Mouse (Mus musculus): ENCODE data around the gene Utf1. TPM values are rescaled to one million over a fixed set of nuclear protein-coding genes. Genes with fewer than 3 reads are reported as not detected.

Gene Utf1
- polyA plus RNA-seq, 1 experiment from 2014 or later = not detected

DNA sequence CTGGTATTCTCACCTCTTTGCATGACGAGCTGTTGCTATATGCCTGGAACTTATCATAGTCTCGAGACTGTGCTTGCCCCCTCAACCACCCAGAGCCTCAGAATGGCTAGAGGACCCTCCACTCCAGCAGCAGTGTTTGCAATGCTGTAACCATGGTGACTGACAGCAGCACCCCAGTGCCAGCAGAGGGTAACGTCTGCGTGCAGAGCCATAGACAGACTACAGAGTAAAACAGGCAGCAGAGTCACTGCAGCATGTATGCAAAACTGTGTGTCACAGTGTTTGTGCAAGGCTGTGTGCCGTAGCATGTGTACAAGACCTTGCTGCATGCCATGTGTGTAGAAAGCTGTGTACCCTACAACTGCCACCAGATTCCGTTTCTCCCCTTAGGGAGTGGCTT lies 34.1 kb upstream of the Utf1 start:
- Histone ChIP-seq H3K9me3 (no peaks in the 10 kb centered on the region), H3K27ac (0 out of 2 replicates have a peak overlapping the region, but pooled peaks have one; percentile 35), H3K27me3 (peaks cover 43% of the 10 kb centered on the region), H3K4me3 (replicated peaks) (no peak overlapping the region), H3K4me1 (replicated peaks) (peaks cover 44% of the 10 kb centered on the region), H3K4me2 (replicated peaks) (no peak overlapping the region), H3K9ac (replicated peaks) (0 out of 2 replicates have a peak overlapping the region, but pooled peaks have one; percentile 14), H3K36me3 (no peaks in the 10 kb centered on the region)
- WGBS = 37% methylated on average over 6 of the region's 6 CpGs
- peak; percentile 59 for ATAC-seq

DNA sequence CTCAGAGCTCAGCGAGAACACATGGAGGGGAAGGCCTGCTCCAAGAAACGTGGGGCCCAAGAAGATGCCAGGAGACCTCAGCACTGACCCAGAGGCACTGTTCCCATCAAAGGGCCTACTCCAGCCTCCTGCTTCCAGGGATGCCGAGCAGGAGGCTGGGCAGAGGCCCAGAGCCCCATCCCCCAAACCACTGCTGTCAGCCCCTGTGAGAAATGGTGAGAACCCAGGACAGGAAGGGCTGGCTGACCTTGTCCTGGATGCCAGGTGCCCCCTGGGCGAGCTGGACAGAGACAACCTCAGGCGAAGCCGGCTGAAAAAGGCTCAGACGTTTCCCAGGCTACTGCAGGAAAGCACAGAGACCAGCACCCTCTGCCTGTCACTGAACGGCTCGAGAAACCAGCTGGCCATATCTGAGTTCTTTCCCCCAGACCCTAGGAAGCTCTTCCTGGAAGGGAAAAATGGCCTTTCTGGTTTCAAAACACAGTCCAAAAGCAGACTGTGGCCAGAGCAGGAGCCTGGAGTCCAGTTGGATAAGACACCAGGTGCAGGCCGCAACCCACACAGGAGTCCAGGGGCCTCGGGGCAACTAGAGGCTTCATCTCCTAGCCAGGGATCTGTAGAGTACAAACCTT lies 33.3 kb upstream of the Utf1 start:
- H3K4me2 ChIP-seq (replicated peaks) = no peak overlapping the region
- H3K9ac ChIP-seq (replicated peaks) = no peak overlapping the region
- ATAC-seq = no peak
- H3K27me3 ChIP-seq = peaks cover 51% of the 10 kb centered on the region
- no peaks in the 10 kb centered on the region for H3K36me3 ChIP-seq
- H3K4me1 ChIP-seq (replicated peaks) = peaks cover 39% of the 10 kb centered on the region
- H3K27ac ChIP-seq = no peak overlapping the region
- H3K4me3 ChIP-seq (replicated peaks) = no peak overlapping the region
- H3K9me3 ChIP-seq = no peaks in the 10 kb centered on the region
- WGBS = 66% methylated on average over 11 of the region's 11 CpGs

DNA sequence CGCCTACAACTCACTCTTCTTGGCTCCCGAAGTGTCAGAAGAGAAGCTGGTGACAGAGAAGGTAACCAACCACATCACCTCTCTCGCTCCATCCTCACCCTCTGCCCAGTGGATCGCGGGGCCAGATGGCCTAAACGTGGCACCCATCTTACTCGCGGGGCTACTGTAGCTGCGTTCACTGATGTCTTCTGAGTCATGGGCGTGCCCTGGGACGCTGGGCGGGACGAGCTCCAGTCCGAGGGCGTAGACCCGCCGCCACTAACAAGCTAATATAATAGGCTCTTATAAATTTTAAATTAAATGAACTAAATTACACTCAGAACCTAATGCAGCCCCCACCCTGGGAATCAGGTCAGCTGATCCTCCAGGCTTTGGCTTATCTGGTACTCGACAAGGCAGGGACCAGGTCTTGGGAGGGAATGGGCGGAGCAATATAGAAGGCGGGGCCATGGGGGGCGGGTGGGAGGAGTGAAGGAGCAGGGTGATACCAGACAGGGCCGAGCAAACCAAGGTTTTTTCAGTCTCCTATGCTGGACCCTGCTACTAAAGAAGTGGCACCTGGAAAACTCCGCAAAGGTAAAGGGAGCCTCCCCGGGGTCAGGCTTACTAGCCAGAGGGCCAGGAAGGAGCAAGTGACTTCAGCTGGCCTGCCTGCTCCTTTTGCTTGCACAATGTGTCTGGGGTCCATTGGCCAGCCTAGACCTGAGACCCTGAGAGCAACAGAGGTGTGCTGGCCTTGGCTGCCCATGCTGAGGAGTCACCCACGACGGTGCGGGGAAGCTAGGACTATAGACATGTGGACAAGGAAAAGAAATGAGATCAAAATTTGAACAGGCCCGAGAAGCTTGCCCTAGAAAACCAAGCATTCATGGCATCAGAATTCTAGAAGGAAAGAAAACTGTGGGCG lies 29.2 kb upstream of the Utf1 start:
- peaks cover 18% of the 10 kb centered on the region for H3K4me1 ChIP-seq (replicated peaks)
- peak; percentile 64 for ATAC-seq
- H3K27me3 ChIP-seq = peaks cover 76% of the 10 kb centered on the region
- no peak overlapping the region for H3K27ac ChIP-seq
- peak overlapping the region; percentile 27 for H3K4me3 ChIP-seq (replicated peaks)
- no peak overlapping the region for H3K9ac ChIP-seq (replicated peaks)
- no peaks in the 10 kb centered on the region for H3K9me3 ChIP-seq
- H3K4me2 ChIP-seq (replicated peaks) = peak overlapping the region; percentile 49
- no peaks in the 10 kb centered on the region for H3K36me3 ChIP-seq
- whole genome bisulfite sequencing = 9% methylated on average over 29 of the region's 29 CpGs

- H3K27me3 ChIP-seq = peaks cover 74% of the 10 kb centered on the region
- H3K4me3 ChIP-seq (replicated peaks) = no peak overlapping the region
- H3K4me2 ChIP-seq (replicated peaks) = peak overlapping the region; percentile 18; the same call in 1 of the 2 replicates
- no peaks in the 10 kb centered on the region for H3K9me3 ChIP-seq
- peaks cover 9% of the 10 kb centered on the region for H3K4me1 ChIP-seq (replicated peaks)
- no peak for ATAC-seq
- H3K27ac ChIP-seq = no peak overlapping the region
- 8% methylated on average over 14 of the region's 14 CpGs for WGBS
- 0 out of 2 replicates have a peak overlapping the region, but pooled peaks have one; percentile 14 for H3K9ac ChIP-seq (replicated peaks)
- H3K36me3 ChIP-seq = no peaks in the 10 kb centered on the region
Measured at GRCm38 (mm10) chr7:139915646-139916257, 27.8 kb upstream of the Utf1 start.

DNA sequence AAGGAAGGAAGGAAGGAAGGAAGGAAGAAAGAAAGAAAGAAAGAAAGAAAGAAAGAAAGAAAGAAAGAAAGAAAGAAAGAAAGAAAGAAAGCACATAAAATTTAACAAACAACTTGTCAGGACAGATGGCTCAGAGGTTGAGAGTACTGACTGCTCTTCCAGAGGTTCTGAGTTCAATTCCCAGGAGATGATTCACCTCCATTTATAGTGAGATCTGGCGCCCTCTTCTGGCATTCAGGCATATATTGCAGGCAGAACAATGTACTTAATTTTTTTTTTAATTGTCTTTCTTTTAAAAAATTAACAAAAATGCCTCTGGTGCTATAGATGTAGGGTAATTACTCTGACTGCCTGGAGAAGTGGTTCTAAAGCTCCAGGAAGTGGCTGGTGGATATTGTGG lies 27.2 kb upstream of the Utf1 start:
- no peak for ATAC-seq
- H3K4me1 ChIP-seq (replicated peaks) = peaks cover 9% of the 10 kb centered on the region
- H3K4me2 ChIP-seq (replicated peaks) = no peak overlapping the region
- no peak overlapping the region for H3K9ac ChIP-seq (replicated peaks)
- H3K9me3 ChIP-seq = no peaks in the 10 kb centered on the region
- H3K36me3 ChIP-seq = no peaks in the 10 kb centered on the region
- WGBS = 0% methylated on average over 1 of the region's 1 CpGs
- no peak overlapping the region for H3K27ac ChIP-seq
- H3K4me3 ChIP-seq (replicated peaks) = no peak overlapping the region
- H3K27me3 ChIP-seq = peaks cover 70% of the 10 kb centered on the region

DNA sequence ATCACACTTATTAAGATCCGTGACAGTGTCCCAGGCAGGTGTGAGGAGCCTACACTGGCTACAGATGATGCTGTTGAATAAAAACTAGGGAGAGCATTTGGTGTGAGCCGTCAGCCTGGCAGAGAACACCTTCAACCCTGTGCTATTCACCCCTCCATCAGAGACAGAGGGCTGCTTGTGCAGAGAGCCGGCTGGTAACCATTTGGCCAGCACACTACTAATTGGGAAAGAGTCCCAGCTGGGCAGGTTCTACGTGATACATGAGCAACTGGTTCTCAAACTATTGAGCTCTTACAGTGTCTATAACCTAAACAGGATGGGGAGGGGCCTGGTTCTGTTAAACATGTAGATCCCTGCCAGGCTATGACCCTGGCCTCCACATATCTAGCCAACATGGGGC lies 25.3 kb upstream of the Utf1 start:
- 85% methylated on average over 4 of the region's 4 CpGs for WGBS
- H3K27me3 ChIP-seq = peaks cover 57% of the 10 kb centered on the region
- no peak for ATAC-seq
- H3K4me2 ChIP-seq (replicated peaks) = no peak overlapping the region
- peaks cover 9% of the 10 kb centered on the region for H3K4me1 ChIP-seq (replicated peaks)
- no peak overlapping the region for H3K4me3 ChIP-seq (replicated peaks)
- H3K27ac ChIP-seq = no peak overlapping the region
- H3K9ac ChIP-seq (replicated peaks) = no peak overlapping the region
- H3K36me3 ChIP-seq = no peaks in the 10 kb centered on the region
- no peaks in the 10 kb centered on the region for H3K9me3 ChIP-seq

DNA sequence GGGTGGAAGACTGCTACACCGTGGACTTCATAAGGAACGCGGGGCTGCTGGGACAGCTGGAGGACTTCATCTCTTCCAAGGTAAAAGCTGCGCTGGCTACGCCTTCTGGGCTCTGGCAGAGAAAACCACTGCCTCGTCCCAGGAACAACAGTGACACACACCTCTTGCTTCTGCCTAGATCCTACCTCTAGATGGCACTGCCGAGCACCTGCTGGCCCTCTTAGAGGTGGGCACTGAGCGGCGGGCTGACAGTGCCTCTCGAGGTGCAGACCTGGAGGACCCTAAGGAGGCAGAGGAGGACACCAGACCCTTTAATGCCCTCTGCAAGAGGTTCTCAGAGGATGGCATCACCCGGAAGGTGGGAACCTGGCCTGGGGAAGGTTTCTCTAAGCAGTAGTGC lies 12.9 kb upstream of the Utf1 start:
- Histone ChIP-seq H3K4me3 (replicated peaks) (no peak overlapping the region), H3K27me3 (peaks cover 21% of the 10 kb centered on the region), H3K4me1 (replicated peaks) (no peaks in the 10 kb centered on the region), H3K27ac (no peak overlapping the region), H3K36me3 (peaks cover 12% of the 10 kb centered on the region; the same call in 1 of the 2 replicates), H3K9ac (replicated peaks) (no peak overlapping the region), H3K4me2 (replicated peaks) (no peak overlapping the region), H3K9me3 (no peaks in the 10 kb centered on the region)
- WGBS = 15% methylated on average over 11 of the region's 11 CpGs
- ATAC-seq = peak; percentile 82

DNA sequence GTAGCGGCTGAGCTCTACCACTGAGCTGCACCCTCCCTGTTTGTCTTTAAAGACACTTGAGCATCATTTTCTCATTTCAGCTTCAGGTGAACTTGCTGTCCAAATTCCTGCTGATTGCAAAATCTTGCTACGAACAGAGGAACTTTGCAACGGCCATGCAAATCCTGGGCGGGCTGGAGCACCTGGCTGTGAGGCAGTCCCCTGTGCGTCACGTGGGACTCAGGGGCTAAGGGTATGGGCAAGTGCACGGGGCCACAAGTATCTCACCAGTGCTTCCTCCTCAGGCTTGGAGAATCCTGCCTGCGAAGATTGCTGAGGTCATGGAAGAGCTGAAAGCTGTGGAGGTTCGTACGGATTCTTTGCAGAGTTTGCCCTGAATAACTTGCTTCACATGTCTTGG lies 6.9 kb upstream of the Utf1 start:
- no peak for ATAC-seq
- WGBS = 88% methylated on average over 10 of the region's 10 CpGs
- H3K27ac ChIP-seq = no peak overlapping the region
- no peaks in the 10 kb centered on the region for H3K9me3 ChIP-seq
- no peaks in the 10 kb centered on the region for H3K4me1 ChIP-seq (replicated peaks)
- H3K27me3 ChIP-seq = peaks cover 46% of the 10 kb centered on the region
- no peak overlapping the region for H3K4me2 ChIP-seq (replicated peaks)
- H3K9ac ChIP-seq (replicated peaks) = no peak overlapping the region
- H3K4me3 ChIP-seq (replicated peaks) = no peak overlapping the region
- H3K36me3 ChIP-seq = peaks cover 10% of the 10 kb centered on the region; the same call in 1 of the 2 replicates

- no peak for ATAC-seq
- Histone ChIP-seq H3K9ac (replicated peaks) (no peak overlapping the region), H3K4me1 (replicated peaks) (no peaks in the 10 kb centered on the region), H3K9me3 (no peaks in the 10 kb centered on the region), H3K27me3 (peaks cover 47% of the 10 kb centered on the region), H3K4me2 (replicated peaks) (no peak overlapping the region), H3K27ac (no peak overlapping the region), H3K36me3 (peaks cover 6% of the 10 kb centered on the region; the same call in 1 of the 2 replicates), H3K4me3 (replicated peaks) (no peak overlapping the region)
- WGBS = 90% methylated on average over 3 of the region's 3 CpGs
Measured at GRCm38 (mm10) chr7:139937138-139937537, 6.5 kb upstream of the Utf1 start.

- Histone ChIP-seq H3K9ac (replicated peaks) (no peak overlapping the region), H3K4me1 (replicated peaks) (no peaks in the 10 kb centered on the region), H3K36me3 (peaks cover 6% of the 10 kb centered on the region; the same call in 1 of the 2 replicates), H3K4me2 (replicated peaks) (no peak overlapping the region), H3K4me3 (replicated peaks) (no peak overlapping the region), H3K9me3 (no peaks in the 10 kb centered on the region), H3K27me3 (peaks cover 51% of the 10 kb centered on the region), H3K27ac (no peak overlapping the region)
- WGBS = 74% methylated on average over 5 of the region's 5 CpGs
- ATAC-seq = no peak
Measured at GRCm38 (mm10) chr7:139937810-139938209, 5.8 kb upstream of the Utf1 start.

- ATAC-seq = no peak
- peaks cover 13% of the 10 kb centered on the region for H3K4me1 ChIP-seq (replicated peaks)
- no peak overlapping the region for H3K4me3 ChIP-seq (replicated peaks)
- no peaks in the 10 kb centered on the region for H3K9me3 ChIP-seq
- H3K4me2 ChIP-seq (replicated peaks) = no peak overlapping the region
- H3K9ac ChIP-seq (replicated peaks) = no peak overlapping the region
- WGBS = 61% methylated on average over 16 of the region's 16 CpGs
- H3K27ac ChIP-seq = no peak overlapping the region
- peaks cover 68% of the 10 kb centered on the region for H3K27me3 ChIP-seq
- no peaks in the 10 kb centered on the region for H3K36me3 ChIP-seq
Measured at GRCm38 (mm10) chr7:139940476-139941209, 2.9 kb upstream of the Utf1 start.
